Mouse (Mus musculus) cerebellum, adult 2 months (tissue): ENCODE measurements around the gene Irf4.

Experiments
- CTCF ChIP-seq: fragments of 200-500 bp; IDR thresholded peaks from 2 replicates; pipeline ENCODE4 v1.5.1; 2011; ENCODE audit warnings: low read depth, mild to moderate bottlenecking, control low read depth, low read length, moderate library complexity, borderline replicate concordance; ENCODE audit not compliant: insufficient read depth
- POLR2A ChIP-seq: fragments of 200-500 bp; IDR thresholded peaks from 2 replicates; pipeline ENCODE4 v1.6.1; 2011; ENCODE audit warnings: low read length, control low read depth, borderline replicate concordance; ENCODE audit not compliant: insufficient read depth

- TF ChIP-seq POLR2A (no peak), CTCF (no peak)
Observed at GRCm38 (mm10) chr13:30764014-30764740, 15.2 kb downstream of the Irf4 start.
